Mouse (Mus musculus): Measurements from ENCODE around the gene Lpar1.

The Lpar1 gene

GRCm38 (mm10) chr4:58453334-58453733, 100.4 kb downstream of the Lpar1 start:
- DNase-seq (ENCODE audit: low spot score in 2 of 2) = no peak

- no peak for DNase-seq (ENCODE audit: low spot score in 2 of 2)
These were observed 104.9 kb downstream of the Lpar1 start for GRCm38 (mm10) chr4:58448825-58449224.

- DNase-seq (ENCODE audit: low spot score in 2 of 2) = no peak
These were observed 105.9 kb downstream of the Lpar1 start for GRCm38 (mm10) chr4:58447841-58448240.

- DNase-seq (ENCODE audit: low spot score in 2 of 2) = no peak
These were observed 107.9 kb downstream of the Lpar1 start for GRCm38 (mm10) chr4:58445846-58446245.

- DNase-seq (ENCODE audit: low spot score in 2 of 2) = no peak
These were observed 111.4 kb downstream of the Lpar1 start for GRCm38 (mm10) chr4:58442338-58442737.

GRCm38 (mm10) chr4:58438654-58439053, 115.0 kb downstream of the Lpar1 start:
- DNase-seq (ENCODE audit: low spot score in 2 of 2) = no peak

GRCm38 (mm10) chr4:58437271-58437670, 116.4 kb downstream of the Lpar1 start:
- no peak for DNase-seq (ENCODE audit: low spot score in 2 of 2)

- DNase-seq (ENCODE audit: low spot score in 2 of 2) = no peak
These were observed 130.3 kb downstream of the Lpar1 start for GRCm38 (mm10) chr4:58423276-58423930.

- DNase-seq (ENCODE audit: low spot score in 2 of 2) = no peak
These were observed 134.5 kb downstream of the Lpar1 start for GRCm38 (mm10) chr4:58419225-58419624.

GRCm38 (mm10) chr4:58417319-58417718, 136.4 kb downstream of the Lpar1 start:
- DNase-seq (ENCODE audit: low spot score in 2 of 2) = no peak

- no peak for DNase-seq (ENCODE audit: low spot score in 2 of 2)
These were observed 138.2 kb downstream of the Lpar1 start for GRCm38 (mm10) chr4:58415537-58415936.

- DNase-seq (ENCODE audit: low spot score in 2 of 2) = no peak
These were observed 140.2 kb downstream of the Lpar1 start for GRCm38 (mm10) chr4:58413188-58414185.

GRCm38 (mm10) chr4:58401973-58402501, 151.7 kb downstream of the Lpar1 start:
- DNase-seq (ENCODE audit: low spot score in 2 of 2) = peak; percentile 13 to 17

GRCm38 (mm10) chr4:58400861-58401341, 152.8 kb downstream of the Lpar1 start:
- DNase-seq (ENCODE audit: low spot score in 2 of 2) = peak; percentile 71 to 75

All from frontal cortex, postnatal 14 days (tissue).